ENCODE assay signal across 12 mouse cellular contexts in genomic region chr5:66114751-66115150, GRCm38 (mm10). TPM values are rescaled to one million over a fixed set of nuclear protein-coding genes. Genes with fewer than 3 reads are reported as not detected.
A peak's percentile ranks its signal among the peaks of the same experiment; 100 is the strongest.
DNase-seq lines count a peak whose midpoint lies in the region; ATAC-seq and TF ChIP-seq lines count a peak whose summit lies in the region.
"Had no signal": no experiment of that assay in that cellular context is flagged by ENCODE, and none has a peak within 500 bp of the region (broad histone marks: within the 10 kb centered on the region; RNA-seq: fewer than 3 reads in every experiment).

No protein-coding gene starts in this region.

- H3K27ac ChIP-seq in liver, adult 2 months (replicated peaks; ENCODE audit: insufficient read depth, low read depth, low read length) = peak overlapping the region; percentile 92
- peak overlapping the region; percentile 92 for H3K27ac ChIP-seq in kidney, adult 2 months (ENCODE audit: insufficient read depth, low read depth, low read length)
- peak overlapping the region; percentile 68 for H3K27ac ChIP-seq in liver, embryonic 15.5 days (replicated peaks)
- no peak overlapping the region for H3K27ac ChIP-seq in limb, embryonic 10.5 days
- H3K27ac ChIP-seq: heart, embryonic 15.5 days; hindbrain, postnatal 0 days had no signal

- H3K9ac ChIP-seq in liver, adult 2 months (ENCODE audit: low read depth, low read length) = peak overlapping the region; percentile 54
- H3K9ac ChIP-seq in liver, embryonic 15.5 days = no peak overlapping the region
- H3K9ac ChIP-seq: heart, embryonic 15.5 days had no signal

- no peak overlapping the region for H3K4me3 ChIP-seq in liver, adult 2 months (ENCODE audit: insufficient read depth, low read depth, low read length)
- H3K4me3 ChIP-seq in kidney, adult 2 months (ENCODE audit: insufficient read depth, low read depth, low read length) = no peak overlapping the region; the same call in 1 of the 2 replicates
- H3K4me3 ChIP-seq in liver, embryonic 15.5 days (replicated peaks) = no peak overlapping the region
- H3K4me3 ChIP-seq in limb, embryonic 10.5 days = no peak overlapping the region
- H3K4me3 ChIP-seq: heart, embryonic 15.5 days; megakaryocyte, embryonic 14.5 days; myocyte had no signal

- H3K79me2 ChIP-seq in liver, adult 2 months (ENCODE audit: control insufficient read depth, insufficient read depth, low read length) = peaks cover 29% of the 10 kb centered on the region

- no peaks in the 10 kb centered on the region for H3K27me3 ChIP-seq in liver, adult 2 months (ENCODE audit: control insufficient read depth, insufficient read depth, low read length)
- no peaks in the 10 kb centered on the region for H3K27me3 ChIP-seq in kidney, adult 2 months (replicated peaks; ENCODE audit: control insufficient read depth, insufficient read depth, low read length)
- H3K27me3 ChIP-seq in liver, embryonic 15.5 days = no peaks in the 10 kb centered on the region
- no peaks in the 10 kb centered on the region for H3K27me3 ChIP-seq in limb, embryonic 10.5 days (ENCODE audit: low read depth, poor library complexity, severe bottlenecking)
- H3K27me3 ChIP-seq: heart, embryonic 15.5 days had no signal

- no peak; the same call in 1 of the 2 replicates for ATAC-seq in liver, embryonic 15.5 days (ENCODE audit: insufficient read depth)
- ATAC-seq in cerebellum, adult (ENCODE audit: insufficient number of reproducible peaks, low FRiP score, low TSS enrichment) = no peak
- ATAC-seq: hindbrain, postnatal 0 days had no signal

- 21% methylated on average over 14 of the region's 14 CpGs for WGBS in liver, adult 2 months
- 30% methylated on average over 14 of the region's 14 CpGs for WGBS in kidney, adult 2 months
- WGBS in liver, embryonic 15.5 days (ENCODE audit: insufficient replicate concordance) = 55% methylated on average over 14 of the region's 14 CpGs
- WGBS in limb, embryonic 10.5 days = 73% methylated on average over 14 of the region's 14 CpGs

- no peak for TF ChIP-seq POLR2A in liver, adult 2 months (IDR thresholded peaks at IDR 0.05; ENCODE audit: extremely low read depth, insufficient read depth, low read length)
- no peak for TF ChIP-seq POLR2A in kidney, adult 2 months (IDR thresholded peaks at IDR 0.05; ENCODE audit: low read depth, low read length)

- H3K4me1 ChIP-seq in liver, adult 2 months (ENCODE audit: control insufficient read depth, insufficient read depth, low read length) = peaks cover 15% of the 10 kb centered on the region
- peaks cover 19% of the 10 kb centered on the region; the same call in 1 of the 2 replicates for H3K4me1 ChIP-seq in kidney, adult 2 months (ENCODE audit: control insufficient read depth, insufficient read depth, low read length)
- peaks cover 23% of the 10 kb centered on the region for H3K4me1 ChIP-seq in liver, embryonic 15.5 days (replicated peaks)
- H3K4me1 ChIP-seq in limb, embryonic 10.5 days = no peaks in the 10 kb centered on the region
- H3K4me1 ChIP-seq: heart, embryonic 15.5 days had no signal

- no peak for TF ChIP-seq CTCF in liver, adult 2 months (IDR thresholded peaks at IDR 0.05; ENCODE audit: low read depth, low read length)
- TF ChIP-seq CTCF in kidney, adult 2 months (conservative IDR thresholded peaks at IDR 0.05; ENCODE audit: insufficient read depth, insufficient read length, low read depth, low read length) = no peak

- peaks cover 2% of the 10 kb centered on the region; the same call in 1 of the 2 replicates for H3K36me3 ChIP-seq in liver, adult 2 months (ENCODE audit: control insufficient read depth, insufficient read depth, low read length)
- no peaks in the 10 kb centered on the region for H3K36me3 ChIP-seq in kidney, adult 2 months (ENCODE audit: control insufficient read depth, insufficient read depth, low read length)
- H3K36me3 ChIP-seq in liver, embryonic 15.5 days (replicated peaks) = no peaks in the 10 kb centered on the region
- no peaks in the 10 kb centered on the region for H3K36me3 ChIP-seq in limb, embryonic 10.5 days
- H3K36me3 ChIP-seq: heart, embryonic 15.5 days had no signal

- no peak overlapping the region for H3K4me2 ChIP-seq in liver, embryonic 15.5 days
- H3K4me2 ChIP-seq: heart, embryonic 15.5 days had no signal

- no peaks in the 10 kb centered on the region for H3K9me3 ChIP-seq in liver, embryonic 15.5 days (replicated peaks)
- no peaks in the 10 kb centered on the region for H3K9me3 ChIP-seq in limb, embryonic 10.5 days (replicated peaks)
- H3K9me3 ChIP-seq: heart, embryonic 15.5 days; megakaryocyte, embryonic 14.5 days had no signal

- DNase-seq in liver, adult 2 months (ENCODE audit: extremely low read depth, low read depth, low spot score) = peak; percentile 81
- DNase-seq in liver (no peak), A20 (ENCODE audit: low read depth, low spot score) (peak; percentile 75)
- peak; percentile 39 for DNase-seq in kidney, adult 2 months
- no peak for DNase-seq in limb, embryonic 10.5 days (ENCODE audit: low spot score)
- no peak for DNase-seq in adrenal gland, postnatal 36 days

RNA-seq across cellular contexts. Expression of gene Rbm47, which starts 58.2 kb away (rescaled TPM):
- 63.5 and 81.8 TPM in 2 replicates for total RNA-seq in liver, adult 2 months (2014; rRNA removed)
- 47.4 and 58.7 TPM in 2 replicates for polyA plus RNA-seq in liver, adult 2 months (2012; rRNA removed)
- polyA plus RNA-seq in kidney, adult 2 months (2012; rRNA removed) = 156 and 171 TPM in 2 replicates
- polyA plus RNA-seq in liver, embryonic 15.5 days (2015; fragmentation: Nextera tagmentation; extraction: Ambion mirVana) = 15.2 and 16.8 TPM in 2 replicates
- polyA plus RNA-seq in limb, embryonic 10.5 days (2016; fragmentation: Nextera tagmentation; extraction: Ambion mirVana) = 1.1 TPM in 2 replicates
- total RNA-seq in adrenal gland, postnatal 36 days (2021) = 100 to 1,000 TPM; 102 to 121 TPM

Comparison
In these comparisons a context has a peak if more than half of its experiments do, and no peak if none do; other contexts are left out.
1. DNase-seq: peak in liver, adult 2 months (single experiment), A20 (single experiment) and kidney, adult 2 months (single experiment); none in liver (single experiment), limb, embryonic 10.5 days (single experiment) and adrenal gland, postnatal 36 days (0 of 2).